Mouse (Mus musculus): ENCODE measurements around the gene Pcyt2.

Gene Pcyt2

DNA sequence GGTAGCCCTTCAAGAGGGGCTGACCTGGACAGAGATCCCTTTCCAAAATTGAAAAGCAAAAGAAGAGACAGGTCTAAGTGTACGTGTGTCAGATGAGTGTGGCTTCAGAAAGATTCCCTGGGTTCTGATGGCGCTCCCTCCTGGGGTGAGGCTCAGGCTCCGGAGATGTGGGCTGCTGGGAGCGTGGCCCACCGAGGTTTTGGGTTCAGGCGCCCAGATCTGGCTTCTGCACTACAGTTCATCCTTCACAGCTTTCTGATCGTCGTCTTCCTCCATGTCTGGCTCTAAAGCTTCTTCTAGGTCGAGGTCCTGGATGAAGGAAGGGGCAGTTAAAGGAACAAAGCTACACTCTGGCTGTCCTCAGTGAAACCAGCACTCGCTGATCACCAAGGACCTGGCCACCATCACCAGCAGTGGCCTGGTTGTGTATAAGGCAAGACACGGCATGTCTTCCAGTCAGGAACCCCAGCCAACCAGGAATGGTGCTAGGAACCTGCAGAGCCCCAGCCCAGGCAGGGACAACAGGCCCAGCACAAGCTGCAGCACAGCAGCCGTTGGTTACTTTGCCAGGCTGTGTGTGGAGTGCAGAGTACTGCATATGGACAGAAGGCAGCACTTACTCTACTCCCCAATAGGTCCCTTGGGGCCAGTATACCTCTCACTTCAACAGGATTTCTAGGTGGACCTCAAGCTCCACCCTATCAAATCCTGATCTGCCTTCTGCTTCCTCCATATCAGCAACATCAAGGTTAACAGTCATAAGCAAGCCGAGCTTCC, 56.6 kb downstream of the Pcyt2 start:
- no peak for DNase-seq (ENCODE audit: low spot score)
